Mouse (Mus musculus) MEL (cell line): ENCODE measurements around the gene D230025D16Rik. TPM values are rescaled to one million over a fixed set of nuclear protein-coding genes. Genes with fewer than 3 reads are reported as not detected.

Source experiments
- DNase-seq: peaks from one replicate; pipeline ENCODE4 v3.0.0; 2011; ENCODE audit warnings: low read depth, low spot score
- H3K27ac ChIP-seq: 2 replicates; pipeline ENCODE4 v1.5.1; 2012; ENCODE audit warnings: low read depth, mild to moderate bottlenecking, control low read depth, low read length, moderate library complexity; ENCODE audit not compliant: control insufficient read depth
- H3K27me3 ChIP-seq, 2 experiments: fragments of 150-350 bp in 1 of 2; sonication (generic) in 1 of 2; 2 replicates each; pipeline ENCODE4 v1.6.1; 2012; ENCODE audit warnings: low read length in 2 of 2, mild to moderate bottlenecking in 2 of 2, improper control_type of control experiment in 1 of 2, moderate library complexity in 1 of 2; ENCODE audit not compliant: insufficient read depth in 2 of 2, control insufficient read depth in 1 of 2
- H3K36me3 ChIP-seq, 2 experiments: 2 replicates each; pipeline ENCODE4 v1.6.1; 2012 to 2014; ENCODE audit warnings: low read length in 2 of 2, improper control_type of control experiment in 1 of 2, inconsistent platforms in 1 of 2, mild to moderate bottlenecking in 1 of 2; ENCODE audit not compliant: insufficient read depth in 2 of 2, control insufficient read depth in 1 of 2
- H3K4me1 ChIP-seq, 2 experiments: fragments of 150-350 bp in 1 of 2; sonication (generic) in 1 of 2; 2 replicates each; pipeline ENCODE4 v1.6.1; 2012; ENCODE audit warnings: low read length in 2 of 2, improper control_type of control experiment in 1 of 2, mild to moderate bottlenecking in 1 of 2; ENCODE audit not compliant: insufficient read depth in 2 of 2, control insufficient read depth in 1 of 2
- H3K4me3 ChIP-seq, 2 experiments: fragments of 150-350 bp in 1 of 2; sonication (generic) in 1 of 2; 2 replicates each; pipeline ENCODE4 v1.5.1; 2012; ENCODE audit warnings: low read depth in 2 of 2, low read length in 2 of 2, mild to moderate bottlenecking in 2 of 2, moderate library complexity in 2 of 2, control low read depth in 1 of 2, improper control_type of control experiment in 1 of 2; ENCODE audit not compliant: control insufficient read depth in 1 of 2, insufficient read depth in 1 of 2
- H3K79me2 ChIP-seq: 2 replicates; pipeline ENCODE4 v1.6.1; 2012; ENCODE audit warnings: mild to moderate bottlenecking, low read length, moderate library complexity; ENCODE audit not compliant: control insufficient read depth, poor library complexity, insufficient read depth
- H3K9ac ChIP-seq: 2 replicates; pipeline ENCODE4 v1.6.1; 2012; ENCODE audit warnings: low read depth, mild to moderate bottlenecking, control low read depth, low read length, moderate library complexity; ENCODE audit not compliant: control insufficient read depth, poor library complexity, severe bottlenecking
- H3K9me3 ChIP-seq: fragments of 150-350 bp; sonication (generic); replicated peaks from 2 replicates; pipeline ENCODE4 v1.6.1; 2012; ENCODE audit warnings: mild to moderate bottlenecking, low read length, improper control_type of control experiment, moderate library complexity; ENCODE audit not compliant: insufficient read depth
- CHD2 ChIP-seq: IDR thresholded peaks from 2 replicates; pipeline ENCODE4 v1.6.1; 2011; ENCODE audit warnings: low read length, improper control_type of control experiment
- CTCF ChIP-seq, 3 experiments: IDR thresholded peaks in 2 of 3; conservative IDR thresholded peaks in 1 of 3; 2 replicates each; pipeline ENCODE4 v1.5.1; 2011 to 2012; ENCODE audit warnings: low read length in 3 of 3, low read depth in 2 of 3, mild to moderate bottlenecking in 2 of 3, improper control_type of control experiment in 1 of 3, inconsistent platforms in 1 of 3, mixed read lengths in 1 of 3, moderate library complexity in 1 of 3; ENCODE audit not compliant: control insufficient read depth in 1 of 3, insufficient read depth in 1 of 3, poor library complexity in 1 of 3, severe bottlenecking in 1 of 3
- E2F4 ChIP-seq: IDR thresholded peaks from 2 replicates; pipeline ENCODE4 v1.6.1; 2011; ENCODE audit warnings: low read depth, low read length, improper control_type of control experiment, borderline replicate concordance
- EP300 ChIP-seq, 2 experiments: IDR thresholded peaks; 2 replicates each; pipeline ENCODE4 v1.6.1; 2011; ENCODE audit warnings: improper control_type of control experiment in 2 of 2, low read length in 2 of 2, low read depth in 1 of 2, mild to moderate bottlenecking in 1 of 2
- GABPA ChIP-seq: IDR thresholded peaks from 2 replicates; pipeline ENCODE4 v1.6.1; 2012; ENCODE audit warnings: low read depth, mild to moderate bottlenecking, inconsistent platforms, low read length, improper control_type of control experiment, moderate library complexity
- GATA1 ChIP-seq: IDR thresholded peaks from 2 replicates; pipeline ENCODE4 v1.6.1; 2011; ENCODE audit warnings: low read depth, low read length, improper control_type of control experiment
- HCFC1 ChIP-seq: IDR thresholded peaks from 2 replicates; pipeline ENCODE4 v1.6.1; 2012; ENCODE audit warnings: low read depth, mild to moderate bottlenecking, inconsistent platforms, low read length, improper control_type of control experiment, moderate library complexity
- MAX ChIP-seq: IDR thresholded peaks from 2 replicates; pipeline ENCODE4 v1.6.1; 2011; ENCODE audit warnings: low read length, improper control_type of control experiment
- MAZ ChIP-seq: IDR thresholded peaks from 2 replicates; pipeline ENCODE4 v1.6.1; 2012; ENCODE audit warnings: low read depth, mild to moderate bottlenecking, inconsistent platforms, low read length, improper control_type of control experiment
- MEF2A ChIP-seq: IDR thresholded peaks from 2 replicates; pipeline ENCODE4 v1.6.1; 2014; ENCODE audit warnings: low read depth, mild to moderate bottlenecking, inconsistent platforms, low read length, improper control_type of control experiment; ENCODE audit not compliant: poor library complexity, insufficient replicate concordance, severe bottlenecking; ENCODE audit errors: extremely low read depth
- MXI1 ChIP-seq: IDR thresholded peaks from 2 replicates; pipeline ENCODE4 v1.6.1; 2011; ENCODE audit warnings: mild to moderate bottlenecking, low read depth, low read length, improper control_type of control experiment
- MYC ChIP-seq: IDR thresholded peaks from 2 replicates; pipeline ENCODE4 v1.6.1; 2011; ENCODE audit warnings: low read depth, mild to moderate bottlenecking, low read length, improper control_type of control experiment, moderate library complexity
- POLR2A ChIP-seq, 2 experiments: IDR thresholded peaks; 2 replicates each; pipeline ENCODE4 v1.6.1; 2011 to 2012; ENCODE audit warnings: low read length in 2 of 2, mild to moderate bottlenecking in 2 of 2, control low read depth in 1 of 2, improper control_type of control experiment in 1 of 2, low read depth in 1 of 2, moderate library complexity in 1 of 2; ENCODE audit not compliant: control insufficient read depth in 1 of 2, insufficient read depth in 1 of 2, poor library complexity in 1 of 2
- RAD21 ChIP-seq: IDR thresholded peaks from 2 replicates; pipeline ENCODE4 v1.6.1; 2011; ENCODE audit warnings: mild to moderate bottlenecking, low read depth, low read length, improper control_type of control experiment
- SMC3 ChIP-seq: IDR thresholded peaks from 2 replicates; pipeline ENCODE4 v1.6.1; 2011; ENCODE audit warnings: low read depth, low read length, improper control_type of control experiment
- TAL1 ChIP-seq: IDR thresholded peaks from 2 replicates; pipeline ENCODE4 v1.6.1; 2012; ENCODE audit warnings: mild to moderate bottlenecking, inconsistent platforms, low read length, moderate library complexity, mixed read lengths
- TBP ChIP-seq: IDR thresholded peaks from 2 replicates; pipeline ENCODE4 v1.8.0; 2011; ENCODE audit warnings: low read depth, low read length, improper control_type of control experiment
- TCF12 ChIP-seq: IDR thresholded peaks from 2 replicates; pipeline ENCODE4 v1.6.1; 2014; ENCODE audit warnings: low read depth, mild to moderate bottlenecking, inconsistent platforms, low read length, improper control_type of control experiment, moderate library complexity
- UBTF ChIP-seq: IDR thresholded peaks from 2 replicates; pipeline ENCODE4 v1.6.1; 2012; ENCODE audit warnings: low read depth, mild to moderate bottlenecking, inconsistent platforms, low read length, improper control_type of control experiment, moderate library complexity, borderline replicate concordance; ENCODE audit not compliant: insufficient read depth
- ZC3H11A ChIP-seq: IDR thresholded peaks from 2 replicates; pipeline ENCODE4 v1.6.1; 2012; ENCODE audit warnings: low read depth, mild to moderate bottlenecking, inconsistent platforms, low read length, improper control_type of control experiment
- ZKSCAN1 ChIP-seq: IDR thresholded peaks from 2 replicates; pipeline ENCODE4 v1.6.1; 2012; ENCODE audit warnings: low read depth, mild to moderate bottlenecking, inconsistent platforms, low read length, improper control_type of control experiment, moderate library complexity
- ZNF384 ChIP-seq: IDR thresholded peaks from 2 replicates; pipeline ENCODE4 v1.6.1; 2012; ENCODE audit warnings: low read depth, mild to moderate bottlenecking, inconsistent platforms, low read length, improper control_type of control experiment
- polyA plus RNA-seq, 2 experiments: library from polyadenylated mRNA; stranded (reverse) in 1 of 2; unstranded in 1 of 2; fragments of >175 nt in 1 of 2; fragments of >200 nt in 1 of 2; gene quantifications; 2 replicates each; pipeline versions ENCODE4 v1.2.1 to v1.2.4; 2012; ENCODE audit warnings: low replicate concordance in 2 of 2, low read depth in 1 of 2; ENCODE audit not compliant: insufficient read length in 2 of 2, insufficient read depth in 1 of 2, missing spikeins in 1 of 2
- total RNA-seq: library from RNA; depleted of rRNA; stranded (reverse); fragments of 300-350 nt; gene quantifications from 2 replicates; pipeline ENCODE4 v1.2.3, GENCODE M21; 2012

Gene D230025D16Rik
- total and polyA plus RNA-seq, 3 experiments: 18.3 to 22.4 TPM; not detected in 1

DNA sequence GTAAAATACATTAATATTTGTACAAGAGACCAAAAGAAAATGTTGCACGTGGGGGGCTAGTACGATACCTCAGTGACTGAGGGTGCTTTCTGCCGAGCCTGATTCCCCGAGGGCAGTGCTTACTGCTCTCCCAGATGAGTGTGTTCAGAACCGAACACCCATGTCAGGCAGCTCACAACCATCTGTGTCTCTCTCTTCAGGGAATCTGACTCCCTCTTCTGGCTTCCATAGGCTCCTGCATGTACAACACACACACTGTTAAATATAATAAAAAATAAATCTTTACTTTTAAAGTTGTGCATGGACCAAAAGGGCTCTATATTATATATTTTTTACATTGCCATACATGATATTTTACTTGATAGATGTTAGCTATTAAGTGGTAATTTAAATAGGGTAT lies 10.8 kb upstream of the D230025D16Rik start:
- Histone ChIP-seq H3K9ac (no peak overlapping the region), H3K4me3 (no peak overlapping the region), H3K4me1 (peaks cover 4 to 7% of the 10 kb centered on the region in 2 experiments; a peak in 3 of 4 replicates), H3K79me2 (no peaks in the 10 kb centered on the region), H3K27ac (no peak overlapping the region), H3K27me3 (no peaks in the 10 kb centered on the region), H3K9me3 (no peaks in the 10 kb centered on the region), H3K36me3 (peaks cover 2 to 9% of the 10 kb centered on the region in 2 experiments; a peak in 3 of 4 replicates)
- no peak for TF ChIP-seq E2F4
- no peak for TF ChIP-seq GABPA
- no peak for TF ChIP-seq ZKSCAN1
- no peak for TF ChIP-seq ZC3H11A
- no peak for TF ChIP-seq EP300 (IDR thresholded peaks at IDR 0.05; ENCODE audit: low read depth in 1 of 2, low read length in 2 of 2)
- TF ChIP-seq MYC: no peak
- no peak for TF ChIP-seq UBTF
- TF ChIP-seq MEF2A: no peak
- TF ChIP-seq CHD2: no peak
- TF ChIP-seq GATA1: no peak
- no peak for TF ChIP-seq TBP
- peak; percentile 7 to 46 (median 18); a peak in 2 of 6 replicates for TF ChIP-seq CTCF (IDR thresholded peaks at IDR 0.05 in 2 of 3, conservative IDR thresholded peaks at IDR 0.05 in 1 of 3; ENCODE audit: control insufficient read depth in 1 of 3, insufficient read depth in 1 of 3, low read depth in 2 of 3, low read length in 3 of 3, poor library complexity in 1 of 3, severe bottlenecking in 1 of 3)
- no peak for TF ChIP-seq ZNF384
- TF ChIP-seq MAX: no peak
- no peak for TF ChIP-seq POLR2A (IDR thresholded peaks at IDR 0.05; ENCODE audit: control insufficient read depth in 1 of 2, insufficient read depth in 1 of 2, low read depth in 1 of 2, low read length in 2 of 2, poor library complexity in 1 of 2)
- TF ChIP-seq MAZ: no peak
- TF ChIP-seq RAD21: peak; percentile 40
- no peak for TF ChIP-seq HCFC1
- TF ChIP-seq SMC3: peak; percentile 47
- TF ChIP-seq MXI1: no peak
- TF ChIP-seq TAL1: no peak
- peak; percentile 38 for DNase-seq

DNA sequence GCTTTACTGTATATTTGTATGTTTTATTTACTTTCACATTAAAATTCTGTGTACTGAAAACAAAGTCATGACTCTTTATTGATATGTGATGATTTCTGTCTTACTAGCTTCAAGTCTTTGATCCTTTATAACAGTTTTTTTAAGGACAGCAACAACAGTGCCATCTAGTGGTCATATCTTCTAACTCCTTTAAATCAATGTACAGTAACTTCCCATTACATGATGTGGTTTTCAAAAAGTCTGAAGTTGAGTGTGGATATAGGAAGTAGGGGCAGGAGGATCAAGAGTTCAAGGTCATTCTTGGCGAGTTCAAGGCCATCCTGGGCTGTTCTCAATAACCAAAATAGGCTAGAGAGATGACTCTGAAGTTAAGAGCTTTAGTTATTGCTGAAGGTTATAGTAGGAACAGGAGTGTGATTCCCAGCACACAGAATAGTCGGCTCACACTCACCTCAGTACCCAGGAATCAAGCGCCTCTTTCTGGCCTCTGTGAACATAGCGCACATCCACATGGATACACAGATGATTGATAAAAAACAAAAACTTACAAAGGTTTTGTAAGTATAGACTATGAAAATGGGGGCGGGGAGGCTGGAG lies 6.9 kb upstream of the D230025D16Rik start:
- no peaks in the 10 kb centered on the region for H3K27me3 ChIP-seq
- no peaks in the 10 kb centered on the region for H3K9me3 ChIP-seq
- H3K4me3 ChIP-seq: no peak overlapping the region
- TF ChIP-seq UBTF: no peak
- peak; percentile 33 to 86 (median 63); a peak in 5 of 6 replicates for TF ChIP-seq CTCF (IDR thresholded peaks at IDR 0.05 in 2 of 3, conservative IDR thresholded peaks at IDR 0.05 in 1 of 3; ENCODE audit: control insufficient read depth in 1 of 3, insufficient read depth in 1 of 3, low read depth in 2 of 3, low read length in 3 of 3, poor library complexity in 1 of 3, severe bottlenecking in 1 of 3)
- peak; percentile 85 for TF ChIP-seq ZNF384
- peak; percentile 88 for TF ChIP-seq RAD21
- no peak for TF ChIP-seq TCF12
- TF ChIP-seq SMC3: peak; percentile 79
- peak; percentile 60 for TF ChIP-seq ZC3H11A
- TF ChIP-seq, all 39 proteins: peak for 5
- Histone ChIP-seq H3K79me2 (no peaks in the 10 kb centered on the region), H3K4me1 (no peaks in the 10 kb centered on the region), H3K9ac (no peak overlapping the region), H3K36me3 (peaks cover 0 to 2% of the 10 kb centered on the region in 2 experiments; a peak in 1 of 4 replicates), H3K27ac (no peak overlapping the region)
- DNase-seq: peak; percentile 79
